Mouse (Mus musculus) G1E (cell line): ENCODE results near the gene Acss2. TPM values are rescaled to one million over a fixed set of nuclear protein-coding genes. Genes with fewer than 3 reads are reported as not detected.

Experiments used
- ATAC-seq: 2 replicates; pipeline ENCODE4 v1.8.0; 2016; ENCODE audit warnings: mild to moderate bottlenecking; ENCODE audit not compliant: insufficient number of reproducible peaks, poor library complexity, low FRiP score, severe bottlenecking; ENCODE audit errors: extremely low read depth
- DNase-seq: peaks from one replicate; pipeline ENCODE4 v3.0.0; 2012; ENCODE audit warnings: low spot score
- H3K27me3 ChIP-seq: 2 replicates; pipeline ENCODE4 v1.6.1; 2012; ENCODE audit warnings: mild to moderate bottlenecking, low read length, inconsistent platforms; ENCODE audit not compliant: insufficient read depth
- H3K36me3 ChIP-seq: replicated peaks from 2 replicates; pipeline ENCODE3; 2012; ENCODE audit warnings: mild to moderate bottlenecking, inconsistent platforms
- H3K4me1 ChIP-seq: 2 replicates; pipeline ENCODE4 v1.6.1; 2012; ENCODE audit warnings: low read depth, low read length, inconsistent platforms, mixed read lengths; ENCODE audit not compliant: insufficient read depth
- H3K4me3 ChIP-seq: 2 replicates; pipeline ENCODE4 v1.5.1; 2012; ENCODE audit warnings: low read depth, mild to moderate bottlenecking, inconsistent platforms, low read length, moderate library complexity, mixed read lengths
- H3K9me3 ChIP-seq: replicated peaks from 2 replicates; pipeline ENCODE4 v1.6.1; 2012; ENCODE audit warnings: inconsistent platforms
- CTCF ChIP-seq: IDR thresholded peaks from 2 replicates; pipeline ENCODE4 v1.5.1; 2012; ENCODE audit warnings: low read depth, low read length, inconsistent platforms, mixed read lengths
- GATA1 ChIP-seq: IDR thresholded peaks from 2 replicates; pipeline ENCODE4 v1.6.1; 2012; ENCODE audit warnings: borderline replicate concordance, low read length, inconsistent platforms, mixed read lengths
- GATA2 ChIP-seq: IDR thresholded peaks from 2 replicates; pipeline ENCODE4 v1.6.1; 2012; ENCODE audit warnings: low read depth, low read length, inconsistent platforms, borderline replicate concordance
- POLR2AphosphoS5 ChIP-seq: IDR thresholded peaks from 2 replicates; pipeline ENCODE4 v1.6.1; 2012; ENCODE audit warnings: low read depth, low read length, inconsistent platforms; ENCODE audit not compliant: insufficient replicate concordance
- TAL1 ChIP-seq: conservative IDR thresholded peaks from 2 replicates; pipeline ENCODE4 v1.6.1; 2012; ENCODE audit warnings: low read depth, low read length, inconsistent platforms, mixed read lengths
- polyA plus RNA-seq: library from polyadenylated mRNA; stranded (reverse); fragments of >175 nt; gene quantifications from 2 replicates; pipeline ENCODE4 v1.2.3, GENCODE M21; 2012
- total RNA-seq, 2 experiments: library from RNA; stranded (forward) in 1 of 2; stranded (reverse) in 1 of 2; fragments of 200-1000 nt in 1 of 2; fragments of >200 nt in 1 of 2; fragmentation: Nextera tagmentation in 1 of 2; gene quantifications; 2 replicates each; pipeline ENCODE4 v1.2.3; 2014 to 2017

Acss2 gene
- total RNA-seq (2014; fragmentation: Nextera tagmentation) (56.9 and 66.9 TPM in 2 replicates), total RNA-seq (2017) (69.8 and 78.6 TPM in 2 replicates), polyA plus RNA-seq (32.9 and 42.0 TPM in 2 replicates)

DNA sequence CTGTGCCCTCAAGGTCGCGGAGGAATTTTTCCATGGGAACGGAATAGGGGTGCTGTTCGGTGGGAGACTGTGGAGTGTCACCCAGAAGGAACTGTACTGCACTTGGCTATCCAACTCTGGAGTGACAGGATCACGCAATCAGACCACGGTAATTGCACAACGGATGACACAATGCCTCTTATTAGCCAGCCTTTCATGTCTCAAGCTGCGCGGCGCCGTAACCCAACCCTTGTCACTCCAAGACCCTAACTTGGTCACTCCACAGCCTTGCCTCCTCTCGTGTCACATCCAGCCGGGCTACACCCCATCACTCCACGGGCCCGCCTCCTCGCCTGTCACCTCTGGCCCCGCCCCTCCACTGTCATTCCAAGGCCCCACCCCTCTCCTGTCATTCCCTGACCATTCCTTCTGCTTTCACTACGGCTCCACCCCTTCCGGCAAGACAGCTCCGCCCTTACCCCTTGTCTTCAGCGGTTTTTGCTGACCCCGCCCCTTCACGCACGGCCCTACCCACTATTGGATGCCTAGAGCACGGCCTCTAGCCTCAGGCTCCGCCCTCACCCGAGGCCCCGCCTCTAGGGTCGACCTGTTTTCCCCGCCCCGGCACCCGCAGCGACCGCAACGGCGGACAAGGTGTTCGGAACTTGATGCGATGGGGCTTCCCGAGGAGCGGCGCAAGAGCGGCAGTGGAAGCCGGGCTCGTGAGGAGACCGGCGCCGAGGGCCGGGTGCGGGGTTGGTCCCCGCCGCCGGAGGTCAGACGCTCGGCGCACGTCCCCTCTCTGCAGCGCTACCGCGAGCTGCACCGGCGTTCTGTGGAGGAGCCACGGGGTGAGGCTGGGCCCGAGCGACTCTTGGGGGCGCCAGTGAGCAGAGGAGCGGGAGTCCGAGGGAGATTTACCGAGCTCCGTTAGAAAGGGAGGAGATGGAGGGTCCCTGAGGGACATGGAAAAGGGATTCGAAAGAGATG lies at the start of gene Acss2, which contains the start of gene Ggt7:
Gene Acss2, plus strand, starts transcription at position 494 of the 969 bp plus-strand sequence.
Gene Ggt7, minus strand, starts transcription at position 783 of the 969 bp plus-strand sequence.
- H3K27me3 ChIP-seq: peaks cover 17% of the 10 kb centered on the region
- TF ChIP-seq GATA1 (no peak), CTCF (peak; percentile 52)
- DNase-seq (peak; percentile 91), ATAC-seq (peak; percentile 98)
- no peaks in the 10 kb centered on the region for H3K9me3 ChIP-seq
- H3K4me3 ChIP-seq: peak within 1 kb of the TSS; percentile 81
- H3K36me3 ChIP-seq: peaks cover 3% of the 10 kb centered on the region
- H3K4me1 ChIP-seq: peaks cover 46% of the 10 kb centered on the region

DNA sequence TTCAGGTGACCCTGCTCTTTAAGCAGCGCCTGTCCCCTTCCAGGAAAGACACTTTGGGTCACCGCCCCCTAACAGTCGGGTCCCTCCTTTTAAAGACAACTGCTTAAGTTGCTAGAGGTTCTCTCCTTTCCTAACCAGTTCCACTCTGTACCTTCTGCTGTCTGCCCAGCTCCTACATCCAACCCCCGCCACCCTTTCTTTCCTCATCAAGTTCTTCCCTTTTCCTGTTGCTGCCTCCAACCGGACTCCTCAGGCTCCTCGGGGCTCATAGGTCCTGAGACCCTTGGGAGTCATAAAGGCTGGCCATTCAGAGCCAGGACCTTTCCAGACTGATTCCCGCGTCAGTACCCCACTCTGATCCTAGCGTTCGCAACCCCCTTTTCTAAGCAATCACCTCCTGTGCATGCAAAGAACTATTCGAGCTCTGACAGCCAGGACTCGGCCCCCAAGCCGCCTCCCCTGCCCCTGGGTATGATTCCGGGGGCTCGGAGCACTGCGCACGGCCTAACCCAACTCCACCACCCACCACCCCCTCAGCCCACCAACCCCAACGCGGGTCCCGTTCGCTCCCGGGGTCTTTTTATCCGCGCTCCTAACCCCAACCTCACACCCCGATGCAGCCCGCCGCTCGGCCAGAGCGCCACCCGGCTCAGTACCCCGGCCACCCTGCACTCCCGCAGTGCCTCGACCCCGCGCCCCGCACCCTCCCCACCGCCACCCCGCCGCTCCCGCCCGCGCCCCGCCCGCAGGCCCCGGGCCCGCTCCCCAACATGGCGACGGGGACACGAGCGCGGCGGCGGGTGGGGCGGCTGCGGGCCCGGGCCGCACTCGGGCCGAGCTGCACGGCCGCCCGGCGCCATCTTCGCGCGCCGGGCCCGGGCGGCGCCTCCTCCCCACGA lies 44.8 kb upstream of the Acss2 start:
- Histone ChIP-seq H3K4me1 (peaks cover 24% of the 10 kb centered on the region), H3K4me3 (peak overlapping the region; percentile 84), H3K27me3 (0 out of 2 replicates have a peak, but pooled peaks cover under 1% of the 10 kb centered on the region), H3K36me3 (peaks cover 7% of the 10 kb centered on the region), H3K9me3 (no peaks in the 10 kb centered on the region)
- 0 out of 2 replicates have a peak, but pooled peaks have one; percentile 22 for ATAC-seq
- no peak for TF ChIP-seq POLR2AphosphoS5
- no peak for TF ChIP-seq GATA1
- TF ChIP-seq CTCF: no peak
- TF ChIP-seq GATA2: no peak
- TF ChIP-seq TAL1: no peak
- DNase-seq: peak; percentile 50

DNA sequence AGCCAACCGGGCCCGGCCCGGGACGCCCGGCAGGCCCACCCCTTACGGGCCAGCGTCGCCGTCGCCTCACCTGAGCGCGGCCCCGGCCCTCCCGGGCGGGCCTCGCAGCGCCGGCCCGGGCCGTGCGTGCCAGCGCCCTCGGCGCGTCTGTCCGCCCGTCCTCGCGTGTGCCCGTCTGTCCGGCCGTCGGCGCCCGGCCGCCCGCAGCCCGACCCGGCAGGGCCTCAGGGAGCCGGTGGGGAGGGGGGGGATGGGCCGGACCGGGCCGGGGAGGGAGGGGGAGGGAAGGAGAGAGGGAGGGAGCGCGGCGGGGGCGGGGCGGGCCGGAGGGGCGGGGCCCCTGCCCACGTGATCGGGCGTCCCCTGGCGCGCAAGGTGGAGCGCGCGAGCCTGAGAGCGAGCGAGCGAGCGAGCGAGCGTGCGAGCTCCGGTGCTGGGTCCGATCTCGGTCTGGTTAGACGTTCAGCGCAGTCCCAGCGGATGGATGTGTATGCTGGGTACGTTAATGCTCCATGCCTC lies 44.1 kb upstream of the Acss2 start, which contains the start of gene Ncoa6:
Gene Ncoa6, minus strand, starts transcription at position 325 of the 519 bp plus-strand sequence.
- Histone ChIP-seq H3K4me3 (peak within 1 kb of the TSS; percentile 84), H3K9me3 (no peaks in the 10 kb centered on the region), H3K36me3 (peaks cover 7% of the 10 kb centered on the region), H3K27me3 (0 out of 2 replicates have a peak, but pooled peaks cover 2% of the 10 kb centered on the region), H3K4me1 (peaks cover 21% of the 10 kb centered on the region)
- ATAC-seq (peak; percentile 40; the same call in 1 of the 2 replicates), DNase-seq (peak; percentile 82)
- no peak for TF ChIP-seq TAL1
- no peak for TF ChIP-seq GATA1
- no peak for TF ChIP-seq GATA2
- TF ChIP-seq POLR2AphosphoS5: no peak
- no peak for TF ChIP-seq CTCF

DNA sequence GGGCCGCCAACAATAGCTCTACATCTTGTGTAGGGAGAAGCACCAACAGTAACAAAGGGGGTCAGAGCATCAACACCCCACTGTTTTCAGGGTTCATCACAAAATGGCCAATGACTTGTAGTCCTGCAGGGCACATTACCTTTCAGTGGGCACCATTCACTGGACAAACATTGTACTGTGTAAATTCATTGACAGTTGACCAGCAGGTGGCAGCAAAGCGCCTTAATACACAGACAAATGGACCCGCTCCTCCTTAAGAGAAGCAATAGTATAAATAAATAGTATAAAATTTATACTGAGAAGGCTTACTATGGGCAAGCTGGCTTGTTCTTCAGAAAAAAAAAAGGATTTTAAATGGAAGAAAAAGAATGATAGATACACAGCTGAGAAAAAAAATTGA lies 35.7 kb upstream of the Acss2 start:
- DNase-seq (peak; percentile 12), ATAC-seq (no peak)
- Histone ChIP-seq H3K4me1 (no peaks in the 10 kb centered on the region), H3K4me3 (no peak overlapping the region), H3K36me3 (no peaks in the 10 kb centered on the region), H3K9me3 (no peaks in the 10 kb centered on the region; the same call in 1 of the 2 replicates), H3K27me3 (peaks cover 6% of the 10 kb centered on the region)
- peak; percentile 12; the same call in 1 of the 2 replicates for TF ChIP-seq CTCF
- no peak for TF ChIP-seq TAL1
- TF ChIP-seq POLR2AphosphoS5: no peak
- TF ChIP-seq GATA2: no peak
- TF ChIP-seq GATA1: no peak

DNA sequence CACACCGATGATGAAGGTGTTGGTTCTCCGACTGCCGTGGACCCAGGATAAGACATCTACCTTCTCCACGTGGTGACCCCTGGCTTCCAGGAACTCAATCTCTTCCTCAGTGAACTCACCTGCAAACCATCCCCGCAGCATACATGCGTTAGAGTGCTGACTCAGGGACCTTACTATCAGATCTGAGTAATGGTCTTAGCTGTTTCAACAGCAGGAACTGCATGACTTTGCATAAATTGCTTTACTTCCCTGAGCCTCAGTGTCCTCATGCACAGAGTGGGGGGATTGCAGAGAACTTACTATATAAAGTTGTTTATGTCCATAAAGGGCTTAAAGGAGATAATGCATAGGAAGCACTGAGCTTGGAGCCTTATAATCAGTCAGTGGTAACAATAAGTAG lies 26.8 kb upstream of the Acss2 start:
- Histone ChIP-seq H3K36me3 (no peaks in the 10 kb centered on the region), H3K9me3 (no peaks in the 10 kb centered on the region), H3K27me3 (peaks cover 23% of the 10 kb centered on the region), H3K4me1 (peaks cover 6% of the 10 kb centered on the region), H3K4me3 (no peak overlapping the region)
- TF ChIP-seq GATA2: no peak
- peak; percentile 11 for DNase-seq
- no peak; the same call in 1 of the 2 replicates for ATAC-seq
